Mouse (Mus musculus) c-Kit-positive CD71-negative TER-119-negative erythroid progenitor cells, embryonic 14.5 days (primary cell): ENCODE data around the gene Lrrc47.

Source experiments
- DNase-seq: peaks from one replicate; pipeline ENCODE4 v3.0.0-alpha.2; 2013; ENCODE audit warnings: low read depth

The Lrrc47 gene

DNA sequence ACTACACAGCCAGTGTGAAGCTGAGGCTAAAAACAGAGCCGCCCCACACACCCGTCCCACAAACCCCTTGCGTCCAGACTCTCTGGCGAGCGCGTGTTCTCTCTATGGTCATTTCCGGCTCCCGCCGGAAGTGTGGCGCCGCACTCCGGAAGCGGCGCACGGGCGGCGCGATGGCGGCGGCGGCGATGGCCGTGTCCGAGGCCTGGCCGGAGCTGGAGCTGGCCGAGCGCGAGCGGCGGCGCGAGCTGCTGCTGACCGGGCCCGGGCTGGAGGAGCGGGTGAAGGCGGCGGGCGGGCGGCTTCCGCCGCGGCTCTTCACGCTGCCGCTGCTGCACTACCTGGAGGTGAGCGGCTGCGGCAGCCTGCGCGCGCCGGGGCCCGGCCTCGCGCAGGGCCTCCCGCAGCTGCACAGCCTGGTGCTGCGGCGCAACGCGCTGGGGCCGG is at the start of gene Lrrc47:
Lrrc47 (plus strand) TSS at position 86 of the 444 bp plus-strand sequence.
- DNase-seq, result peak; percentile 66

DNA sequence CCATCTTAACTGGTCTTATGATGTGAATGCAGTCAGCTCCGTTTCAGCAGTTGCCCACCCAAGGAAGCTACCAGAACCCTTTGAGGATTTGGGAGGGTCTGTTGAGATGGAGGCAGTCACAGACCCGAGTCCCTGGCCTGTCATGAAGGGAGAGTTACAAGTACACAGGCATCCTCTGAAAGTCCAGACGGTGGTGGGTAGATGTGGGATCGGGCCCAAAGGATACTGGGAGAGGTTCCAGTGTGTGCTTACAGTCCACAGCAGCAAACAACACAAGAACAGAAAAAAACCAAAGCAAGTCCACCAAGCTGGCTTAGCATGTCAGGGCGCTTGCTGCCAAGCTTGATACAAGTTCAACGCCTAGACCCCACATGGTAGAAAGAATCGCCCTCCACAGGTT is 48.9 kb upstream of the Lrrc47 start:
- no peak for DNase-seq

- DNase-seq, result no peak
Observed at GRCm38 (mm10) chr4:153966651-153967050, 44.9 kb upstream of the Lrrc47 start.

GRCm38 (mm10) chr4:153967556-153967955 is 44.0 kb upstream of the Lrrc47 start:
- no peak for DNase-seq

DNA sequence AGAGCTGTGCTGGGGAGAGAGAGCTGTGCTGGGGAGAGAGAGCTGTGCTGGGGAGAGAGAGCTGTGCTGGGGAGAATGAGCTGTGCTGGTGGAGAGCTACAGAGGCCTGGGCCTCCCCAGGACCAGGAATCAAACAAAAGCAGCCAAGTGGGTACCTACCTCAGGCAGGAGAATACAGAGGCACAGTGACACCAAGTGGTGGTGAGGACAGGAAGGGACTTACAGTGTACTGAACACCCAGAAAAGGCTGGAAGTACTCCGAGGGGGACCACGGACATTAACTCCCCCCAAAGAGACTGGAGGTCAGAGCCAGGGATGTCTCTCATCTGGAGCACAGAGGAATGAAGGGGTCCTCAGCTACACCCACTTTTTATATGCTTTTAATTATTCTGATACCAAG is 43.5 kb upstream of the Lrrc47 start:
- DNase-seq, result no peak

DNA sequence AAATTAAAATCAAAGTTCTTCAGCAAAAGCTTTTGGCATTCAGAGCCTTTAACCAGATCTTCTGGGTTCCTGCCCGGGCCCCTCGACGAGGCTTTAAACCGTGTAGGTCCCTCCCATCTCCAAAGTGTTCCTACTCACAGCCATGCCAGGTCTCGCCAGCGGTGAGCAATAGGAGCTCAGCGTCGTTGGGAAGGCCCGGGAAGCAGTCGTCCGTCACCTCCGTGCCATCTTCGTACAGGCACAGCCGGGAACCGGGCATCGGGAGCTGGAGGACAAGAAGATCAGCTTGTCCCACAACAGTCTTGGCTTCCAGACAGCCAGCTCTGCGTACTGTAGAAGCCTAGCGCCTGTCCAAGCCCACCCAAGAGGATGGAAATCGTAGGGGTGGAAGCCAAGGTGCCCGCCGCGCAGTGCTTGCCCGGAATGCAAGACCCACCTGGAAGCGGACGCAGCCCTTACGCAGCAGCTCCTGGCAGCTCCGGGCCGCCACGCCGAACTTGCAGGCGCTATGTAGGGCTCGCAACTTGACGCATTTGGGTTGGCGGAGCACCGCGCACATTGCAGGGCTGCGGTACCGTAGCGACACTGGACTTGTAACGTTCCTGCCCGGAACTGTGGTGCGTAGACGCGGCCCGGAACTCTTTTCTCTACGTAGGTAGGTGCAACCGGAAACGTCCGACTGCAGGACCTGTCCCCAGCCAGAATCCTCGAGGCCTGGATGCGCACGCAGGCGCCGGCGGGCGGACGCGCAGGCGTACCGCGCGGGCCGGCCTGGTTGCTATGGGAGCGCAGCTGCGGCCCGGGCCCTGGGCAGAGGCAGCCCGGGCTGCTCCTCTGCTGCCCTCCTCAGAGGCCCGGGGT is 36.9 kb upstream of the Lrrc47 start, which contains the start of the genes Dffb and Cep104:
Dffb (minus strand) TSS at position 696 of the 861 bp plus-strand sequence.
Cep104 (plus strand) TSS at position 764 of the 861 bp plus-strand sequence.
- peak; percentile 85 for DNase-seq

GRCm38 (mm10) chr4:153975292-153975662 is 36.3 kb upstream of the Lrrc47 start:
- DNase-seq, result no peak

DNA sequence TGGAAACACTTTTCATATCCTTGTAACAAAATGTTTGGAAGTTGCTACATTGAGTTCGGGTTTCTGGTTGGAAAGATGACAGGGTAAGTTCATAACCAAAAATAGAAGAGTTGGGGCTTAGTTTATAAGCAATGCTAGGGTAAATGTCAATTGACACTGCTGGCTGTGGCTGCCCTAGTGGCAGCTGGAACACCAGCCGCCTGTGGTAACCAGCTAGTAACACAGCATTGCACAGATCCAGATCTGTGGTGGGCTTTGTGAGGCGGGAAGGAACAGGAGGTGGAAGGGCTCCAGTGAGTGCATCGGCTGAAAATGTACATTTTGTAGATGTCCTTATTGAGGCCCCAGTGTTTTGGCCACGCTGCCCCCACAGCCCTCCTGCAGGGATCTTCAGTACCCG is 35.8 kb upstream of the Lrrc47 start:
- no peak for DNase-seq

DNA sequence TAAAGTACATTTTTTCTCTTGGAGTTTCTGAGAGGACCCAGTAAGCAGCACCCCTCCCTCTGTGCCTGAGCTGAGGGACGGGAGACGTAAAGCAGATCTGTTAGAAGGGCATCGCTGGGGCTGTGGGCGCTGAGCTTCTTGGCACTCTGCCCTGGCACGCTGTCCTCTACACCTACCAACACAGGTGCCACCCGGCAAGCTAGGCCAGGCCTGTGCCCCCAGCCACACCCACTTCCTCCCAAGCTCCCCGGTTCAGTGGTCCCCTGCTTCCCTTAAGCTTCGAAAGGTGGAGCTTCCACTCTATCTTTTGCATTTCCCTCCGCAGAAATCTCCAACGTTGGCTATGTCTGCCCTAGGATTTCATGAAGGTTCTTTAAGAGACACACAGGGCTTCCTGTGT is 32.3 kb upstream of the Lrrc47 start:
- no peak for DNase-seq

DNA sequence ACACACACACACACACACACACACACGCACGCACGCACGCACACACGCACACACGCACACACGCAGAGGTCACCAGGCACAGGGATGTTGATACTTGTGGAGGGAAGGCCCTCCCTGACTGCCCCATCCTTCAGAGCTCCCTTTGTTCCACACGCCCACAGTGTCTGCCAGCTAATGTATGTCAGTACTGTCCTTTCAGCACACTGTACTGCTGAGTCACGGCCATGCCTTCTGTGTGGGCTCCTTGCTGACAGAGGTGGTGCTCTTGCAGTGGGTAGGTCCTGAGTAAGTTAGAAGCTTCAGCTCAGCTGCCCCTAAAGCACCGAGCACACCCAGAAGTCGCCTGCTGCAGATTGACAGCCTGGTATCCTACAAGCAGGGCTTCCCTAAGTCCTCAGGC is 31.1 kb upstream of the Lrrc47 start:
- no peak for DNase-seq

- no peak for DNase-seq
Observed at GRCm38 (mm10) chr4:153992715-153993114, 18.8 kb upstream of the Lrrc47 start.

GRCm38 (mm10) chr4:153993505-153993904 is 18.0 kb upstream of the Lrrc47 start:
- DNase-seq, result no peak

- no peak for DNase-seq
Observed at GRCm38 (mm10) chr4:154005488-154005887, 6.0 kb upstream of the Lrrc47 start.

GRCm38 (mm10) chr4:154006264-154006663 is 5.3 kb upstream of the Lrrc47 start:
- DNase-seq, result no peak

DNA sequence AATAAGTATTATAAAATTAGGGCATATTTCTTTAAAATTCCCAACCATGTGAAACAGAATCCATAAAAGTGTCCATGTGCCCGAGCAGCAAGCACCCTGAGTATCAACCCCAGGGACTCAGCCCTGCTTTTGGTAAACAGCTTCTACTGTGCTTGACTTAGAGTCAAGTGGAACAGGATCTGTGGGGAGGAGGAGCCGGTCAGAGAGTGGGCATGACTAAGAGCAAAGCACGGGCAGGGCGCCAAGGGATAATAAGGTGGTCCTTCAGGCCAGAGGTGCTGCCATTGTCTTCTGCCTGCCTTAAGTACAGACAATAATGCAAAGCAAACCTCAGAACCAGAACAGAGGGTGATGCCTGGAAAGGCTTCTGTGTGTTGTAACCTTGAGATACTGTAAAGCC is 3.8 kb upstream of the Lrrc47 start:
- no peak for DNase-seq

- no peak for DNase-seq
Observed at GRCm38 (mm10) chr4:154010907-154011645, 455 bp upstream of the Lrrc47 start.

- no peak for DNase-seq
Observed at GRCm38 (mm10) chr4:154012132-154012882, 776 bp downstream of the Lrrc47 start.

GRCm38 (mm10) chr4:154015476-154015875 is 3.9 kb downstream of the Lrrc47 start:
- DNase-seq, result no peak

DNA sequence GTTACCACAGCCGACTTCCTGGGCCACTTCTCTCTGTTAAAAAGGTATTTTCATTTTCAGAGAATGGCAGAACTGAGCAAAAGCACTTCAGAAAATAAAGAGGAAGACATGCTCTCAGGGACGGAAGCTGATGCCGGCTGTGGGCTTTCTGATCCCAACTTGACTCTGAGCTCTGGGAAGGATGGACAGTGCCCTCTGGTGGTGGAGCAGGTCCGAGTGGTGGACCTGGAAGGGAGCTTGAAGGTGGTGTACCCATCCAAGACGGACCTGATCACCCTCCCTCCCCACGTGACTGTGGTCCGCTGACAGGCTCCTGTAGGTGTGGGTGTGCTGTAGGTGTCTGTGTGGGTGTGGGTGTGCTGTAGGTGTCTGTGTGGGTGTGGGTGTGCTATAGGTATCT is 8.0 kb downstream of the Lrrc47 start:
- no peak for DNase-seq

DNA sequence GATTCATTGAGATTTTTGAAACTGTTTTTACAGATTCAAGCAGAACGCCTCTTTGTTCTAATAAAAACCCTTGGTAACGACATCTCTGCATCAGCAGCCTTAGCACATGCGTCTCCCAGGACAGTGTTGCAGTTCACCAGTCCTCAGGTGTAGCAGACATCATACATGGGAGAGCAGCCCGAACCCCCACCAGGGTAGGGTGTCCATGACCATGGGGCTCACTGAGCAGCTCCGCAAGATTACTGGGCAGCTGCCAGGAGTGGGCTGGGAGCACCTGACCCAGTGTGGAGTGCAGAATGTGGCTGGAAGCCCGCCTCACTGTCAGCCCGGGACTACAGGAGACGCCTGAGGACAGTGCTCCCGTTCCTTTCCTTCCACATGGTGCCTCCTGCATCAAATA is 9.9 kb downstream of the Lrrc47 start:
- DNase-seq, result no peak

DNA sequence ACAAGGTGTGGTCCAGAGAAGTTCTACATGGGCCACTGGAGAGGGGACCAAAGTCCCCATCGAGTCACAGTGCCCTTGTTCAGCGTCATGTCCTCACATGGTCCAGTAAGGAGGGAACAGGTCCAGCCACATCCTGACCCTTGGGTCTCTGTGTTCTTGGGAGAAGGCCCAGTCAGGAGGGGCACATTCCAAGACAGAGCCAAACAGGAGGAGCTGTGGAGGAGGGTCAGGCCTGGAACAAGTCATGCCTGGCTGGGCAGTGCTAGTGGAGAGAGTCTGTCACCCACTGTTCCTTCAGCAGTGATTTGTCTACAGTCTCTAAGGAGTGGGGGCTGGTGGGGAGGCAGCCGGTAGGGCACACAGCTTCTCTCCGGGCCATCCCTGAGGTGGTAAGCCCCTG is 10.9 kb downstream of the Lrrc47 start:
- DNase-seq, result no peak

- DNase-seq, result no peak
Observed at GRCm38 (mm10) chr4:154022844-154023243, 11.3 kb downstream of the Lrrc47 start.
